Mouse (Mus musculus) retina, adult 2 months (tissue): Measurements from ENCODE around the gene Adora1.

Experiments used
- DNase-seq: peaks from one replicate; pipeline ENCODE4 v3.0.0-alpha.2; 2012; ENCODE audit warnings: low read depth, low spot score

The Adora1 gene

DNA sequence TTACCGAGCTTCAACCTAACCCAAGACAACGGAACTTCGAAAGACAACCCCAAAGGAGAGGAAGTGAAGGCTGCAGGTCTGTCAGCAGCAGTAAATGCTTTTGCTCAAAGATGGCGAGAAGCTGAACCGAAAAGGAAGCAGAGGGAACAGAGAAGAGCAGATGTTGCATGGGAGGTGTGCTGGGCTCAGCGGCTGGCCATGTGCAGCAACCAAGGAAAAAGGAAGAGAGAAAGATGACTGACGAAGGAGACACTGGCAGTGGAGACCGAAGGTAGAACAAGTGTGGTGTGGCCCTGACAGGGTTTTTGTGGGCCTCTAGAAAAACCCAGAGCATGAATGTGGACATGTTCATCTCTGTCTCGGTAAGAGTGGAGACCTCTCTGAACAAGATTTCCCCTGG, 5.5 kb upstream of the Adora1 start:
- DNase-seq: no peak

GRCm38 (mm10) chr1:134237438-134237837, 2.2 kb upstream of the Adora1 start:
- DNase-seq: no peak

- DNase-seq: no peak
Observed at GRCm38 (mm10) chr1:134236142-134236541, 911 bp upstream of the Adora1 start.

GRCm38 (mm10) chr1:134234455-134235390, 508 bp downstream of the Adora1 start:
- DNase-seq: no peak

DNA sequence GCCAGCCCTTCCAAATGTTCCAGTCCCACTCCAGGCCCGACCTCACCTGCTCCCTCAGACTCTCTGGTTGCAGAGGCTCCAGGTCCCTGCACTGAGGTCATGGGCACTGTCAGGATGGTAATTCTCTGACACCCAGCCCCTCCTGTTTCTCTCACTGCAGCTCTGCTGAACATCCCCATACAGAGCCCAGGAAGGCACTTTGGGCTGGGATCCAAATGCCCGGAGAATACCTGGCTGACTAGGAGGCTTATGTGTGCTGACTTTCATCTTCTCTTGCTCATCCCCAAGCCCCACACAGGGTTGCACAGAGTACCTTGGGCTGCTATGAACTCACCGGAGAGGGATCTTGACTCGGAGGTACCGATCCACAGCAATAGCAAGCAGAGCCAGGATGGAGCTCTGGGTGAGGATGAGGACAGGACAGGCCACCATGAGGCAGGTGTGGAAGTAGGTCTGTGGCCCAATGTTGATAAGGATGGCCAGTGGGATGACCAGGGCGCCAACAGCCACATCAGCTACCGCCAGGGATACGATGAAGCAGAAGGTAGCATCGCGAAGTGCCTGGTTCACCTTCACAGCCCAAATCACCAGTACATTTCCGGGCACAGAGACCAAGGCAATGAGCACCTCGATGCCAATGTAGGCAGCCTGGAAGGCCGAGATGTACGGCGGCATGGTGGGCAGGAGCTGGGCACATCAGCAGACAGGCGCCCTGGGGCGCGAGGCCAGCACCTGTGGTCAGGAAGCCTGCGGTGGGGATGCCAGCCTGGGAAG, 1.4 kb downstream of the Adora1 start:
- DNase-seq: no peak

DNA sequence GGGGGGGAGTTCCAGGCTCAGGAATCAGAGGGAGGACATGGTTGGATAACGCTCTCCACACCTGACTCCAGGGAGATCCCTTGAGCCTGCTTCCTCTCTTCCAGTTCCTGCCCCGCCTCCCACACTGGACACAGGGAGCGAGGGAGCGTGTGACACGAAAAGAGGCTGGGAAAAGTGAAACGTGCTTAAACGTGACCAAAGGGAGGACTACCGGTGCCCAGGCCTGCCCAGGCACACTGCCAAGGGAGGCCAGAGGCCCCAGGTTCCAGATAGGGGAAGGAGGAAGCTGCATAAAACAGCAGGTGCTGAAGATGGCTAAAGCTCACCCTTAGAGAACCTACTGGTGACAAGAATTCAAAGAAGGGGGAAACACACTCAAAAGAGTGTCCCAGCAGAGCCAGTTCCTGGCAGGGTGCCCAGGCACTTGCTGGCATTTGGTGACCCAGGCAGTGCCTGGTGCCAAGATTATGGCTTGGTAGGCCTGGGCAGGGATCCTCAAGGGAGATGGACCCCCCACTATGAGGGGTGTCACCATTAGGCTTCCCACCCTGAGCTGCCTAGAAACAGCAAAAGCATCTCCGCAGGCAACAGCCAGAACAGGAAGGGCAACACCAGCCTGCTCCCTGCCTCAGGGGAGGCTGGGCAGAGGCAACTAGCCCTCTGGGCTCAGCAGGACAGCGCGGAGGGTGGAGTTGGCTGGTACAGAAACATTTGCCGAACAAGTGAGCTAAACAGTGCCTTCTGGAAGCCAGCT, 2.3 kb downstream of the Adora1 start:
- DNase-seq: no peak

DNA sequence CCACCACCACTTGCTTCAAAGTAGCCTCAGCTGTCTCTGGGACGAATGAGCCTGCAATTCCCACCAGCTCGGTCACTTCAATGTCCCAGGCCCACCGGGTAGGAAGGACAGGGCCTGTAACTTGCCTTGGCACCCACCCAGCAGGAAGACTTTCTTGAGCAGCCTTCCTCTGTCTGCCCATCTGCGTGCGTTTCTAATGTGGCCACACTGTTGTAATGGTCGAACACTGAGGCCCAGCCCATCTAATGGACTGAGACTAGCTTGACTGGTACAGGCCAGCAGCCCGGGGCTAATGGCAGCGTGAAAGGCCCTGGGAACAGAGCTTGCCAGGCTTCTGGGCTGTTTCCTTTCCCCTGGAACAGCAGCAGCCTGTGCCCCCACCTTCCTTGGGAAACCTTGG, 2.9 kb downstream of the Adora1 start:
- no peak for DNase-seq

GRCm38 (mm10) chr1:134231681-134232080, 3.5 kb downstream of the Adora1 start:
- no peak for DNase-seq

GRCm38 (mm10) chr1:134231270-134231669, 4.0 kb downstream of the Adora1 start:
- no peak for DNase-seq

DNA sequence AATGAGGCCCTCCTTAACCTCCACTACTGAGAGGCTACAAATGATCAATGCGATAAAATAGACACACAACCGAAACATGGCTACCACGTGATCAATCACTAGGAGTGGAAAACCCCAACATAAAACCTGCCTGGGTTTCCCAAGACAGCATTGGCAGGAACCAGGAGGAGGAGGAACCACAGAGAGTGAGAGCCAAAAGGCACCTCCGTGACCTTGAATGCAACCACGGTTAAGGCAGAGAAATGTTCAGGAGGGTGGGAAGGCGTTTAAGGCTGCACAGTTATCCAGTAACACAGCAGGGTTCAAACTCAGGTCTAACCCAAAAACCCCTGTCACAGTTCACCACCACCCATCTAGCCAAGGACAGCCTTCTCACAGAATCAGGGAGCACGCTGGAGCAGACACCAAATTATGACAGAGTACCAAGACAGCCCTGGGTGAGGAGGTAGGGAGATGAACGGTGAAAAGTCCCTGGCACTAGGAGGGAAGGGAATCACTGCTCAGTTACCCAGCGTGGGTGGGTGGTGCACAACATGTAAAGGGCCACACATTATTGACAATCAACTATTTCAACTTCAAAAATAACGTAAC, 4.5 kb downstream of the Adora1 start:
- no peak for DNase-seq

GRCm38 (mm10) chr1:134229806-134230575, 5.2 kb downstream of the Adora1 start:
- DNase-seq: no peak

GRCm38 (mm10) chr1:134226739-134227138, 8.5 kb downstream of the Adora1 start:
- no peak for DNase-seq

DNA sequence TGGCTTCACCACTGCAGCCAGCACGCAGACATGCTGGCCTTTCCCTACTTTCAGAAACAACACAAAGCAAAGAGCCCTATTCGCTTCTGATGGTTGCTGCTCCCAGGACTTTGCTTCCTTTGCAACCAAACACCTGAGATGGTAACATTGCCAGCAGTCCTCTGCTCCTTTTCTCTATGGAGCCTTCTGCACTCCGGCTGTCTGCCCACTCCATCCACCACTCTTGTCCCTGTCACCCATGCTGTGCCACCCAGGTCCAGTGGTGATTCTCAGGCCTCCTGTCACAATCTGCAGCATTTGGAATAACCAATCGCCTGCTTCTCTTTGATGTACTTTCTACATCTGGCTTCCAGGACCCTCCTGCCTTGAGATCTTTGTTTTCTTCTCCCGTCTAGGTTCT, 9.9 kb downstream of the Adora1 start:
- DNase-seq: no peak

GRCm38 (mm10) chr1:134224649-134225227, 10.5 kb downstream of the Adora1 start:
- no peak for DNase-seq

GRCm38 (mm10) chr1:134222122-134223055, 12.8 kb downstream of the Adora1 start:
- no peak for DNase-seq

DNA sequence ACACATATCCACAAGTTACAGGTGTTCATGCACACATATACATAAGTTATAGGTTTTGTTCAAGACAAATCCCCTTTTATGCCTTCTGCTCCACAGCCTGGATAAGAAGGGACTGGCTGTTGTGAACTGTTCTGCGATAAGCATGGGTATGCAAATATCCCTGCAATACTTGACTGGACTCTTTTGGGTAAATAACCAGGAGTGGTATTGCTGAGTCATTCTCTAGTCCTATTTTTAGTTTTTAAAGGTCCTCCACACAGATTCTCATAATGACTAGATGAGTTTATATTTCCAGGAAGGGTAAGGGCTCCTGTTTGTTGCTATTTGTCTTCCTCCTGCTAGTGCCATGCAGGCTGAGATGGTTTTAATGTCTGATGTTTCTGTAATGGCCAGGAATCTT, 14.1 kb downstream of the Adora1 start:
- DNase-seq: no peak

GRCm38 (mm10) chr1:134219608-134220007, 15.6 kb downstream of the Adora1 start:
- DNase-seq: no peak

GRCm38 (mm10) chr1:134217942-134218341, 17.3 kb downstream of the Adora1 start:
- no peak for DNase-seq

DNA sequence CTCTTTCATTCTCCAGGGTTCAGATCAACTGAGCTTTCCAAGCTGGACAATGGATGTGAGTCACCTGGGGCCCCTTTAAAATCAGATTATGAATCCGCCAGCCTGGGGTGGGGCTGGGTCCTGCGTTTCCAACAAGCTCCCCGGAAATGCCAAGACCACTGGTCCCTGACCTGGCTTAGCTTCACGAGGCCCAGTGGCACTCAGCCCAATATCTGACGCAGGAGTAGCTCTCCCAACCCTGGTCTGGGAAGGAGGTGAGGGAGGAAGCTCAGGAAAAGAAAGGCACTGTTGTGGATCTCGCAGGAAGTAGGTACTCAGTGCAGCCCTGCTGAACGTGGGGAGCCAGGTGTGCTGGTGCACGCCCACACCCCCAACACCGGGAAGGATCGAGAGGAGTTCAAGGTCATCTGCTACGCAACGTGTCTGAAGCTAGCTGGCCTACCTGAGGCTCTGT, 18.2 kb downstream of the Adora1 start:
- DNase-seq: no peak
